Mouse (Mus musculus) liver, embryonic 12.5 days (tissue): ENCODE data around the gene Gm21976. TPM values are rescaled to one million over a fixed set of nuclear protein-coding genes. Genes with fewer than 3 reads are reported as not detected.

Source experiments
- ATAC-seq: fragments of 200-750 bp; cut with Nextera tagmentation; 2 replicates; pipeline ENCODE4 v1.8.0; 2017; ENCODE audit warnings: moderate number of reproducible peaks, mild to moderate bottlenecking, moderate library complexity
- H3K27ac ChIP-seq: fragments of 300-500 bp; sonication (generic); 2 replicates; pipeline ENCODE4 v1.5.1; 2016; ENCODE audit warnings: mild to moderate bottlenecking
- H3K27me3 ChIP-seq: fragments of 300-500 bp; sonication (generic); replicated peaks from 2 replicates; pipeline ENCODE4 v1.6.1; 2016; ENCODE audit warnings: mild to moderate bottlenecking, moderate library complexity
- H3K36me3 ChIP-seq: fragments of 300-500 bp; sonication (generic); 2 replicates; pipeline ENCODE4 v1.6.1; 2016; ENCODE audit warnings: mild to moderate bottlenecking, moderate library complexity
- H3K4me1 ChIP-seq: fragments of 300-500 bp; sonication (generic); 2 replicates; pipeline ENCODE4 v1.6.1; 2016
- H3K4me2 ChIP-seq: fragments of 300-500 bp; sonication (generic); 2 replicates; pipeline ENCODE4 v1.6.1; 2016; ENCODE audit warnings: mild to moderate bottlenecking, moderate library complexity
- H3K4me3 ChIP-seq: fragments of 300-500 bp; sonication (generic); 2 replicates; pipeline ENCODE4 v1.5.1; 2016; ENCODE audit warnings: mild to moderate bottlenecking, moderate library complexity
- H3K9ac ChIP-seq: fragments of 300-500 bp; sonication (generic); 2 replicates; pipeline ENCODE4 v1.6.1; 2016; ENCODE audit warnings: mild to moderate bottlenecking, moderate library complexity
- H3K9me3 ChIP-seq: fragments of 300-500 bp; sonication (generic); replicated peaks from 2 replicates; pipeline ENCODE4 v1.6.1; 2016; ENCODE audit warnings: mild to moderate bottlenecking, moderate library complexity
- WGBS: fragments of 180-500 bp; shearing (Covaris S2); methylation state at CpG from one replicate; pipeline ENCODE4 v1.1.7; 2016; ENCODE audit not compliant: insufficient replicate concordance; 5-methylcytosine and 5-hydroxymethylcytosine counted together
- polyA plus RNA-seq: library from polyadenylated mRNA; unstranded; fragments of >200 nt; fragmentation: Nextera tagmentation; extraction: Ambion mirVana; gene quantifications from 2 replicates; pipeline ENCODE4 v1.2.1, GENCODE M21; 2016

Gm21976 gene
- polyA plus RNA-seq, 1 experiment from 2014 or later: not detected

DNA sequence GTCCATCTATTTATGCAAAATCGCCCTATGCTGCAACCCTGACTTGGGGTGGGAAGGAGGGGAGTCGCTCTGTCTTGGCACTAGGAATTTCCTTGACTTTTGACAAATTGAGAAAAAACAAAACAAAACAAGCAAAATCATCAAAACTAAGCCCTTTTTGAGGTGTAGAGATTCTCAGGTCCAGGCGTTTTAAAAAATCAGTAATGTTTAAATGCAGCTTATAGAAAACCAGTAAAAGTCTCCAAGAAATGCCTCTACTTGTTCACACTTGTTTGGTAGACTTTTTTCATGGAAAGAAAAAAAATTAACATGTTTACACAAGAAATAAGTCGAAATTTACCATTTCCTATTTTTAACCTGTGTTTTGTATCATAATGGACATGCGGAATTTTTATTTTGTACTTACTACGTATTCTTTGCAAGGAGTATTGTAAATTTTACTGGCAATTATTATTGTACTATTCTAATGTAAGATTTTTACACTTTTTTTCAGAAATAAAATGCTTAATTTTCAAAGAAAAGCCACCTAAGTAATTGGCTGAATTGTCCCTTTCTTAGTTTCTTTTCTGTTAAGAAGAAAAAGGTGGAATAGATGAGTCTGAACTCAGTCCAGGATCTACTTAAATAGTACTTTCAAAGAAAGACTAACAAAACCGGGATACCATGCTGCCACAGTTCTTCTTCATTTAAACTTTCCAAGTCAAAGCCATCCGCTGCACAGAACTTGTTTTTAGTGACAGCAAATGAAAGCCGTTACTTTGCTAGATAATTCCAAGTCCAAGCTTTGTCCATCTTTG lies 76.7 kb downstream of the Gm21976 start:
- Histone ChIP-seq H3K4me2 (no peak overlapping the region), H3K36me3 (no peaks in the 10 kb centered on the region), H3K9ac (no peak overlapping the region), H3K4me3 (no peak overlapping the region), H3K27ac (no peak overlapping the region), H3K4me1 (peaks cover 21% of the 10 kb centered on the region), H3K27me3 (peaks cover 95% of the 10 kb centered on the region), H3K9me3 (no peaks in the 10 kb centered on the region)
- WGBS: 6% methylated on average over 9 of the region's 9 CpGs
- ATAC-seq: no peak

Other genes with a start within 250 kb of the Gm21976 start
- 0.85 and 1.2 TPM in 2 replicates for gene Arhgef28, start 73.4 kb upstream of the Gm21976 start, polyA plus RNA-seq
- gene Utp15, start 16.8 kb upstream of the Gm21976 start, polyA plus RNA-seq: 26.9 and 28.4 TPM in 2 replicates
- gene Ankra2, start 16.8 kb upstream of the Gm21976 start, polyA plus RNA-seq: 11.6 and 11.7 TPM in 2 replicates
- gene Btf3, start 37.1 kb downstream of the Gm21976 start, polyA plus RNA-seq: 552 and 568 TPM in 2 replicates
- gene Foxd1, start 74.4 kb downstream of the Gm21976 start, polyA plus RNA-seq: not detected in 2 replicates
- gene Gm10320, start 212.1 kb downstream of the Gm21976 start, polyA plus RNA-seq: 0.63 and 0.98 TPM in 2 replicates